Mouse (Mus musculus): ENCODE data around the gene Actr5.

Actr5 gene

GRCm38 (mm10) chr2:158624718-158625222 lies at the start of gene Actr5:
Gene Actr5, plus strand, starts transcription at chr2:158624888.
- peak; percentile 96 for DNase-seq (ENCODE audit: low read depth, low spot score)

GRCm38 (mm10) chr2:158579979-158580378 lies 44.7 kb upstream of the Actr5 start:
- no peak for DNase-seq (ENCODE audit: low read depth, low spot score)

- DNase-seq (ENCODE audit: low read depth, low spot score) = peak; percentile 81
Observed at GRCm38 (mm10) chr2:158584621-158585358, 39.9 kb upstream of the Actr5 start.

- no peak for DNase-seq (ENCODE audit: low read depth, low spot score)
Observed at GRCm38 (mm10) chr2:158588524-158589271, 36.0 kb upstream of the Actr5 start.

GRCm38 (mm10) chr2:158590495-158590894 lies 34.2 kb upstream of the Actr5 start:
- no peak for DNase-seq (ENCODE audit: low read depth, low spot score)

GRCm38 (mm10) chr2:158591286-158591685 lies 33.4 kb upstream of the Actr5 start:
- DNase-seq (ENCODE audit: low read depth, low spot score) = no peak

GRCm38 (mm10) chr2:158593371-158593770 lies 31.3 kb upstream of the Actr5 start:
- no peak for DNase-seq (ENCODE audit: low read depth, low spot score)

GRCm38 (mm10) chr2:158595103-158595502 lies 29.6 kb upstream of the Actr5 start:
- peak; percentile 61 for DNase-seq (ENCODE audit: low read depth, low spot score)

GRCm38 (mm10) chr2:158595577-158595976 lies 29.1 kb upstream of the Actr5 start:
- no peak for DNase-seq (ENCODE audit: low read depth, low spot score)

GRCm38 (mm10) chr2:158596803-158597202 lies 27.9 kb upstream of the Actr5 start:
- DNase-seq (ENCODE audit: low read depth, low spot score) = no peak

GRCm38 (mm10) chr2:158600517-158600916 lies 24.2 kb upstream of the Actr5 start:
- no peak for DNase-seq (ENCODE audit: low read depth, low spot score)

- DNase-seq (ENCODE audit: low read depth, low spot score) = no peak
Observed at GRCm38 (mm10) chr2:158601326-158601725, 23.4 kb upstream of the Actr5 start.

- no peak for DNase-seq (ENCODE audit: low read depth, low spot score)
Observed at GRCm38 (mm10) chr2:158602663-158603062, 22.0 kb upstream of the Actr5 start.

GRCm38 (mm10) chr2:158606511-158606964 lies 18.1 kb upstream of the Actr5 start:
- DNase-seq (ENCODE audit: low read depth, low spot score) = no peak

- no peak for DNase-seq (ENCODE audit: low read depth, low spot score)
Observed at GRCm38 (mm10) chr2:158609681-158610080, 15.0 kb upstream of the Actr5 start.

GRCm38 (mm10) chr2:158610488-158611325 lies 14.0 kb upstream of the Actr5 start, which contains the start of gene Slc32a1:
Gene Slc32a1, plus strand, starts transcription at chr2:158610767.
- DNase-seq (ENCODE audit: low read depth, low spot score) = no peak

GRCm38 (mm10) chr2:158611326-158611719 lies 13.4 kb upstream of the Actr5 start:
- no peak for DNase-seq (ENCODE audit: low read depth, low spot score)

- DNase-seq (ENCODE audit: low read depth, low spot score) = peak; percentile 33
Observed at GRCm38 (mm10) chr2:158611726-158612670, 12.7 kb upstream of the Actr5 start.

GRCm38 (mm10) chr2:158612671-158613250 lies 11.9 kb upstream of the Actr5 start:
- DNase-seq (ENCODE audit: low read depth, low spot score) = peak; percentile 32
